Mouse (Mus musculus) ovary, postnatal 10 days (tissue): ENCODE results near the gene Crx.

Source experiments
- DNase-seq: peaks from one replicate; pipeline ENCODE4 v3.0.0; 2022; ENCODE audit warnings: low spot score

Gene Crx

GRCm38 (mm10) chr7:15859657-15860056 lies 20.1 kb downstream of the Crx start:
- no peak for DNase-seq

- no peak for DNase-seq
These were observed 40.2 kb downstream of the Crx start, which contains the start of gene Obox6 for GRCm38 (mm10) chr7:15839578-15839977. Obox6 (minus strand) TSS chr7:15839678.
